Mouse (Mus musculus): ENCODE results near the gene Hnrnpul2.
A peak's percentile ranks its signal among the peaks of the same experiment; 100 is the strongest.

DNA sequence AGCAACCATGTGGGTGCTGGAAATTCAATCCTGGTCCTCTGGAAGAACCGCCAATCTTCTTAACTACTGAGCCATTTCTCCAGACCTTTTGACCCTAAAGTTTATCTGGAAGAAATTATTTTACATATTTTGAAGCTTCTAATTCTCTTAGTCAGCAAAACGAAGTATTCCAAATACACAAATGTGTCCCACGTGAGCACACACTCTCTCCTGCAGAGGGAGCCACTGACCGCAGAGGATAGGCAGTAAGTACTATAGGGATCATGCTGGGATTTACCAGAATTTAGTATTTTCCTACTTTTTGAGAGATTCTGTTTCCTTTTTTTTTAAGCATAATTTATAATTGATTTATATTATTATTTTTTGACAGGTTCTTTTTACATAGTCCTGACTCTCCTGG lies 37.9 kb downstream of the Hnrnpul2 start:
- TF ChIP-seq CTCF (IDR thresholded peaks at IDR 0.05; ENCODE audit: extremely low read depth, insufficient read depth, low read length) (peak; percentile 61), POLR2A (IDR thresholded peaks at IDR 0.05; ENCODE audit: extremely low read depth, insufficient read depth, low read length) (no peak)

Measured in cortical plate, adult 2 months (tissue).